Mouse (Mus musculus) kidney, adult 10 weeks (tissue): ENCODE data around the gene Atxn10. TPM values are rescaled to one million over a fixed set of nuclear protein-coding genes. Genes with fewer than 3 reads are reported as not detected.

ENCODE experiments used
- polyA plus RNA-seq: library from polyadenylated mRNA; stranded (reverse); fragments of 350-450 nt; fragmentation: Illumina TruSeq; extraction: RNeasy Lipid Tissue Mini Kit (QIAGEN cat#74804); gene quantifications from one replicate; pipeline ENCODE4 v1.2.3, GENCODE M21; 2014; ENCODE audit warnings: low read depth, low replicate concordance

The Atxn10 gene
- 121 TPM for polyA plus RNA-seq

DNA sequence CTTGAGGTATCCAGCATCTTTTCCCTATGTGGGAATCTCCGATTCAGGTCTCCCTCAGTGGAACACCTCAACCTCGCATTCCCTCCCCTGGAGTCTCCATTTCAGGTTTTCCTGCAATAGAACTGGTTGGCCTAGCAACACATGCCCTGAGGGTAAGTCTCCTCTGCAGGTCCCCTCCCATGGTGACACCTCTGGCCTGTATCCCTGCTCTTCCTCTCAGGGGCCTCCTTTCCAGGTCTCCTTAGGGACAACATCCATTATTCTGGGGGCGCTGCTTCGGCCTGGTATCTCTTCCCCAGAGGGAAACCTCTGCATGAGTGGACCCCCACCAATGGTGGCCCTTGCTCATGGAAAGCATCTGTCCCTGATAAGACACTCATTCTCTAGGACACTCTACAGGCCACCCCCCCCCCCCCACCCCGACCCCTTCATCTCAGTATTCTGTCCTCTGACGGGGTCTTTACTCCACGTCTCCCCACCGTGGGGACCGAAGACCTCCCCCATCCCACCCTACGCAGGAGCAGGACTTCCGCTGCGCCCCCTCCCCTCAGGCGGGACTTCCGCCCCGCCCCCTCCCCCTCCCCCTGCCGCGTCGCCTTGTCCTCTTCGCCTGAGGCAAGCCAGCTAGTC lies at the start of gene Atxn10:
TSS of gene Atxn10 (plus strand) at position 575 of the 630 bp plus-strand sequence.

GRCm38 (mm10) chr15:85503127-85503526 lies 167.1 kb downstream of the Atxn10 start, which contains the start of gene 7530416G11Rik:
TSS of gene 7530416G11Rik (minus strand) at chr15:85503227.

Other genes with a start within 250 kb of the Atxn10 start
- gene Smc1b, start 204.3 kb upstream of the Atxn10 start, polyA plus RNA-seq = 0.12 TPM
- not detected for gene Ribc2, start 204.2 kb upstream of the Atxn10 start, polyA plus RNA-seq
- gene Fbln1, start 130.3 kb upstream of the Atxn10 start, polyA plus RNA-seq = 2.0 TPM
- gene 7530416G11Rik, start 167.0 kb downstream of the Atxn10 start, polyA plus RNA-seq = not detected
- gene Wnt7b, start 246.2 kb downstream of the Atxn10 start, polyA plus RNA-seq = 0.53 TPM